In genomic region chr19:5424782-5425741, GRCm38 (mm10) we compare ENCODE assay signal across 8 mouse cellular contexts. TPM values are rescaled to one million over a fixed set of nuclear protein-coding genes. Genes with fewer than 3 reads are reported as not detected.
DNase-seq lines count a peak whose midpoint lies in the region; ATAC-seq lines count a peak whose summit lies in the region.

Gene Drap1 (minus strand): TSS chr19:5424979.
Gene AI837181 (plus strand): TSS chr19:5425144.

- H3K9me3 ChIP-seq in heart, embryonic 14.5 days (ENCODE audit: control insufficient read depth, low read length): no peaks in the 10 kb centered on the region
- H3K9me3 ChIP-seq in liver, embryonic 13.5 days (replicated peaks): no peaks in the 10 kb centered on the region
- no peaks in the 10 kb centered on the region for H3K9me3 ChIP-seq in stomach, embryonic 16.5 days (replicated peaks; ENCODE audit: control insufficient read depth, low read length)

- H3K9ac ChIP-seq in heart, embryonic 14.5 days (ENCODE audit: low read length): peak within 1 kb of the TSS; percentile 97
- H3K9ac ChIP-seq in liver, embryonic 13.5 days: peak within 1 kb of the TSS; percentile 90
- H3K9ac ChIP-seq in stomach, embryonic 16.5 days (ENCODE audit: low read length): peak within 1 kb of the TSS; percentile 92

- H3K4me1 ChIP-seq in brown adipose tissue, adult 24 weeks (ENCODE audit: control insufficient read depth, insufficient read depth, insufficient read length, low read length): peaks cover 17% of the 10 kb centered on the region
- H3K4me1 ChIP-seq in heart, embryonic 14.5 days (ENCODE audit: control insufficient read depth in 2 of 2, insufficient read depth in 2 of 2, low read length in 2 of 2): peaks cover 18 to 22% of the 10 kb centered on the region in 2 experiments
- H3K4me1 ChIP-seq in liver, embryonic 13.5 days (replicated peaks): peaks cover 49% of the 10 kb centered on the region
- peaks cover 25% of the 10 kb centered on the region for H3K4me1 ChIP-seq in stomach, embryonic 16.5 days (ENCODE audit: control insufficient read depth, insufficient read depth, low read length)

- ATAC-seq in heart, embryonic 14.5 days (ENCODE audit: insufficient number of reproducible peaks, insufficient read depth, low FRiP score, low read depth): peak; percentile 89
- peak; percentile 85 for ATAC-seq in liver, embryonic 13.5 days (ENCODE audit: low read depth)
- ATAC-seq in stomach, embryonic 16.5 days (ENCODE audit: insufficient read depth, low FRiP score): peak; percentile 94

- WGBS in heart, embryonic 14.5 days: under 1% methylated on average over 85 of the region's 87 CpGs
- 2% methylated on average over 77 of the region's 87 CpGs for whole genome bisulfite sequencing in liver, embryonic 13.5 days (ENCODE audit: insufficient replicate concordance)
- under 1% methylated on average over 83 of the region's 87 CpGs for WGBS in stomach, embryonic 16.5 days

- peaks cover 58% of the 10 kb centered on the region for H3K36me3 ChIP-seq in heart, embryonic 14.5 days (ENCODE audit: control insufficient read depth, insufficient read depth, low read length)
- peaks cover 43% of the 10 kb centered on the region for H3K36me3 ChIP-seq in liver, embryonic 13.5 days
- H3K36me3 ChIP-seq in stomach, embryonic 16.5 days (ENCODE audit: control insufficient read depth, insufficient read depth, low read length): no peaks in the 10 kb centered on the region

- H3K4me3 ChIP-seq in brown adipose tissue, adult 24 weeks (ENCODE audit: insufficient read depth, low read depth, low read length): peak within 1 kb of the TSS; percentile 91
- peak within 1 kb of the TSS; percentile 87 to 92 for H3K4me3 ChIP-seq in heart, embryonic 14.5 days (ENCODE audit: control insufficient read depth in 1 of 2, insufficient read depth in 1 of 2, low read depth in 1 of 2, low read length in 2 of 2)
- H3K4me3 ChIP-seq in liver, embryonic 13.5 days (replicated peaks): peak within 1 kb of the TSS; percentile 82
- peak within 1 kb of the TSS; percentile 72 for H3K4me3 ChIP-seq in stomach, embryonic 16.5 days (replicated peaks; ENCODE audit: low read length)

- H3K4me2 ChIP-seq in heart, embryonic 14.5 days (ENCODE audit: low read length): peak within 1 kb of the TSS; percentile 88
- peak within 1 kb of the TSS; percentile 96 for H3K4me2 ChIP-seq in liver, embryonic 13.5 days
- H3K4me2 ChIP-seq in stomach, embryonic 16.5 days (ENCODE audit: low read depth, low read length): peak within 1 kb of the TSS; percentile 93

- peak within 1 kb of the TSS; percentile 92 for H3K27ac ChIP-seq in brown adipose tissue, adult 24 weeks (replicated peaks; ENCODE audit: low read depth, low read length)
- H3K27ac ChIP-seq in heart, embryonic 14.5 days (replicated peaks in 1 of 2; ENCODE audit: control insufficient read depth in 1 of 2, insufficient read depth in 1 of 2, low read depth in 2 of 2, low read length in 2 of 2): peak within 1 kb of the TSS; percentile 86 to 92
- H3K27ac ChIP-seq in liver, embryonic 13.5 days: peak within 1 kb of the TSS; percentile 91
- peak within 1 kb of the TSS; percentile 91 for H3K27ac ChIP-seq in stomach, embryonic 16.5 days (ENCODE audit: low read length)

- H3K27me3 ChIP-seq in heart, embryonic 14.5 days (ENCODE audit: control insufficient read depth, insufficient read depth, low read length): no peaks in the 10 kb centered on the region
- H3K27me3 ChIP-seq in liver, embryonic 13.5 days: no peaks in the 10 kb centered on the region
- no peaks in the 10 kb centered on the region for H3K27me3 ChIP-seq in stomach, embryonic 16.5 days (ENCODE audit: control insufficient read depth, insufficient read depth, low read length)

- peak; percentile 97 for DNase-seq in CD4-positive, CD25-positive, alpha-beta regulatory T cell, adult 2 months (ENCODE audit: low read depth, low spot score)
- peak; percentile 57 for DNase-seq in fat pad, adult 2 months (ENCODE audit: extremely low read depth, low read depth, low spot score)
- DNase-seq in kidney, postnatal 14 days: peak; percentile 97
- peak; percentile 87 for DNase-seq in liver, embryonic 13.5 days
- DNase-seq in neural tube, embryonic 10.5 days (ENCODE audit: extremely low spot score, low spot score): peak; percentile 97

RNA-seq across cellular contexts. Expression of gene Drap1, which starts in this region (rescaled TPM):
- polyA plus RNA-seq in brown adipose tissue, adult 24 weeks (2012; ENCODE audit: insufficient read depth, insufficient read length, missing spikeins): 293 and 410 TPM in 2 replicates
- 154 and 178 TPM in 2 replicates for polyA plus RNA-seq in heart, embryonic 14.5 days (2014; fragmentation: Nextera tagmentation; extraction: Ambion mirVana)
- 90.0 and 94.5 TPM in 2 replicates for polyA plus RNA-seq in liver, embryonic 13.5 days (2015; fragmentation: Nextera tagmentation; extraction: Ambion mirVana)
- polyA plus RNA-seq in stomach, embryonic 16.5 days (2015; fragmentation: Nextera tagmentation; extraction: Ambion mirVana): 203 and 207 TPM in 2 replicates

RNA-seq across cellular contexts. Expression of gene AI837181, which starts in this region (rescaled TPM):
- 23.8 and 27.1 TPM in 2 replicates for polyA plus RNA-seq in brown adipose tissue, adult 24 weeks (2012; ENCODE audit: insufficient read depth, insufficient read length, missing spikeins)
- 23.7 and 35.0 TPM in 2 replicates for polyA plus RNA-seq in heart, embryonic 14.5 days (2014; fragmentation: Nextera tagmentation; extraction: Ambion mirVana)
- 18.0 and 19.0 TPM in 2 replicates for polyA plus RNA-seq in liver, embryonic 13.5 days (2015; fragmentation: Nextera tagmentation; extraction: Ambion mirVana)
- 14.3 and 14.8 TPM in 2 replicates for polyA plus RNA-seq in stomach, embryonic 16.5 days (2015; fragmentation: Nextera tagmentation; extraction: Ambion mirVana)

Comparison
In these comparisons a context has a peak if more than half of its experiments do, and no peak if none do; other contexts are left out.
1. Peak in every context shown above with its lines: DNase-seq, ATAC-seq, H3K4me3 ChIP-seq and H3K27ac ChIP-seq.